Mouse (Mus musculus) embryonic facial prominence, embryonic 13.5 days (tissue): ENCODE measurements around the gene Atn1. TPM values are rescaled to one million over a fixed set of nuclear protein-coding genes. Genes with fewer than 3 reads are reported as not detected.

Experiments used
- microRNA counts: library from miRNA; unstranded; fragments of <30 nt; microRNA quantifications from one replicate; lab custom pipeline; 2016
- microRNA-seq: library from miRNA; unstranded; fragments of <30 nt; microRNA quantifications from one replicate; pipeline ENCODE4, GENCODE M21; 2016
- polyA plus RNA-seq: library from polyadenylated mRNA; unstranded; fragments of >200 nt; fragmentation: Nextera tagmentation; extraction: Ambion mirVana; gene quantifications from 2 replicates; pipeline ENCODE4 v1.2.1, GENCODE M21; 2015

Gene Atn1
- polyA plus RNA-seq, 1 experiment from 2014 or later = 22.2 TPM

MicroRNA genes within 50 kb of the gene (microRNA counts, 519-probe panel; counts per million panel counts)
- microRNA mmu-miR-141 (lab: Ali Mortazavi, UCI) = 3,144 counts per million, percentile 73 among the panel's probes with 10 or more counts
- 4,308 counts per million, percentile 90 among the panel's probes with 10 or more counts for microRNA mmu-miR-200c (lab: Ali Mortazavi, UCI)

Small RNA genes lying within 50 kb of the gene (microRNA-seq; reads per million reads assigned to microRNA genes)
- gene Mir141 (1,195 reads per million, percentile 78 among the genes with 10 or more reads in this experiment), gene Mir200c (7,745 reads per million, percentile 93 among the genes with 10 or more reads in this experiment)

Other genes starting within 250 kb of the Atn1 start
- gene C1ra, start 244.1 kb downstream of the Atn1 start, polyA plus RNA-seq = 2.7 and 2.8 TPM in 2 replicates
- gene C1s1, start 214.2 kb downstream of the Atn1 start, polyA plus RNA-seq = 1.7 and 3.6 TPM in 2 replicates
- not detected in 2 replicates for gene C1rb, start 186.2 kb downstream of the Atn1 start, polyA plus RNA-seq
- not detected in 2 replicates for gene C1s2, start 120.4 kb downstream of the Atn1 start, polyA plus RNA-seq
- gene Lpcat3, start 93.5 kb downstream of the Atn1 start, polyA plus RNA-seq = 52.0 and 59.3 TPM in 2 replicates
- gene Emg1, start 44.3 kb downstream of the Atn1 start, polyA plus RNA-seq = 199 and 214 TPM in 2 replicates
- 337 and 351 TPM in 2 replicates for gene Phb2, start 44.2 kb downstream of the Atn1 start, polyA plus RNA-seq
- gene Ptpn6, start 17.8 kb downstream of the Atn1 start, polyA plus RNA-seq = 9.2 and 13.9 TPM in 2 replicates
- 487 and 605 TPM in 2 replicates for gene Grcc10, start 15.2 kb downstream of the Atn1 start, polyA plus RNA-seq
- 0.33 TPM in 1 of 2 replicates, not detected in the other for gene Gm45234, start 503 bp downstream of the Atn1 start, polyA plus RNA-seq
- 10.7 and 10.9 TPM in 2 replicates for gene Eno2, start 13.1 kb upstream of the Atn1 start, polyA plus RNA-seq
- gene Lrrc23, start 23.2 kb upstream of the Atn1 start, polyA plus RNA-seq = 0.97 and 1.3 TPM in 2 replicates
- 9.1 and 10.5 TPM in 2 replicates for gene Spsb2, start 52.1 kb upstream of the Atn1 start, polyA plus RNA-seq
- 710 and 723 TPM in 2 replicates for gene Tpi1, start 57.8 kb upstream of the Atn1 start, polyA plus RNA-seq
- 149 and 163 TPM in 2 replicates for gene Usp5, start 73.0 kb upstream of the Atn1 start, polyA plus RNA-seq
- 142 and 184 TPM in 2 replicates for gene Cdca3, start 73.0 kb upstream of the Atn1 start, polyA plus RNA-seq
- gene Gnb3, start 83.8 kb upstream of the Atn1 start, polyA plus RNA-seq = 0.25 and 0.52 TPM in 2 replicates
- 60.5 and 60.8 TPM in 2 replicates for gene P3h3, start 101.2 kb upstream of the Atn1 start, polyA plus RNA-seq
- gene Gpr162, start 107.5 kb upstream of the Atn1 start, polyA plus RNA-seq = 2.0 and 2.4 TPM in 2 replicates
- gene Cd4, start 131.7 kb upstream of the Atn1 start, polyA plus RNA-seq = 0.37 TPM in 1 of 2 replicates, not detected in the other
- gene Lag3, start 155.2 kb upstream of the Atn1 start, polyA plus RNA-seq = 2.9 and 3.7 TPM in 2 replicates
- 327 and 349 TPM in 2 replicates for gene Ptms, start 163.6 kb upstream of the Atn1 start, polyA plus RNA-seq
- 342 and 360 TPM in 2 replicates for gene Mlf2, start 174.9 kb upstream of the Atn1 start, polyA plus RNA-seq
- gene Cops7a, start 209.0 kb upstream of the Atn1 start, polyA plus RNA-seq = 124 and 138 TPM in 2 replicates
- gene Pianp, start 240.2 kb upstream of the Atn1 start, polyA plus RNA-seq = 10.0 TPM in 2 replicates